Mouse (Mus musculus) cerebellum, adult (tissue): ENCODE measurements around the gene Parp11.

Experiments used
- ATAC-seq: cut with Nextera tagmentation; 2 replicates; pipeline ENCODE4 v1.9.2; 2017; ENCODE audit warnings: mild to moderate bottlenecking, moderate library complexity, mixed read lengths; ENCODE audit not compliant: insufficient number of reproducible peaks, low FRiP score, low TSS enrichment

The Parp11 gene

GRCm38 (mm10) chr6:127447686-127448460 lies 1.2 kb downstream of the Parp11 start:
- no peak for ATAC-seq

- ATAC-seq: no peak
These were observed 2.2 kb downstream of the Parp11 start for GRCm38 (mm10) chr6:127448869-127449268.

- no peak for ATAC-seq
These were observed 3.1 kb downstream of the Parp11 start for GRCm38 (mm10) chr6:127449531-127450422.

- ATAC-seq: peak; percentile 97
These were observed 7.0 kb downstream of the Parp11 start for GRCm38 (mm10) chr6:127453407-127454343.

- ATAC-seq: no peak
These were observed 7.7 kb downstream of the Parp11 start for GRCm38 (mm10) chr6:127454344-127454707.

- ATAC-seq: no peak
These were observed 8.2 kb downstream of the Parp11 start for GRCm38 (mm10) chr6:127454809-127455208.

- no peak for ATAC-seq
These were observed 8.8 kb downstream of the Parp11 start for GRCm38 (mm10) chr6:127455440-127455839.

- no peak for ATAC-seq
These were observed 10.1 kb downstream of the Parp11 start for GRCm38 (mm10) chr6:127456769-127457168.

- no peak for ATAC-seq
These were observed 13.1 kb downstream of the Parp11 start for GRCm38 (mm10) chr6:127459776-127460175.

GRCm38 (mm10) chr6:127461491-127461890 lies 14.9 kb downstream of the Parp11 start:
- no peak for ATAC-seq

GRCm38 (mm10) chr6:127462251-127462650 lies 15.6 kb downstream of the Parp11 start:
- ATAC-seq: no peak

GRCm38 (mm10) chr6:127463273-127464001 lies 16.8 kb downstream of the Parp11 start:
- ATAC-seq: no peak

- ATAC-seq: no peak
These were observed 17.9 kb downstream of the Parp11 start for GRCm38 (mm10) chr6:127464523-127464922.

GRCm38 (mm10) chr6:127466749-127467310 lies 20.2 kb downstream of the Parp11 start:
- ATAC-seq: no peak

GRCm38 (mm10) chr6:127472078-127472477 lies 25.4 kb downstream of the Parp11 start:
- ATAC-seq: no peak

- no peak for ATAC-seq
These were observed 27.3 kb downstream of the Parp11 start for GRCm38 (mm10) chr6:127473961-127474360.

- ATAC-seq: no peak
These were observed 28.6 kb downstream of the Parp11 start for GRCm38 (mm10) chr6:127475231-127475630.

- ATAC-seq: no peak
These were observed 44.4 kb downstream of the Parp11 start for GRCm38 (mm10) chr6:127491046-127491445.

GRCm38 (mm10) chr6:127492561-127492960 lies 45.9 kb downstream of the Parp11 start:
- ATAC-seq: no peak
